ENCODE assay signal across 21 mouse cellular contexts in genomic region chr7:128834894-128835293, GRCm38 (mm10).
DNase-seq lines count a peak whose midpoint lies in the region; ATAC-seq and TF ChIP-seq lines count a peak whose summit lies in the region.
"Had no signal": no experiment of that assay in that cellular context is flagged by ENCODE, and none has a peak within 500 bp of the region (broad histone marks: within the 10 kb centered on the region; RNA-seq: fewer than 3 reads in every experiment).

No protein-coding gene starts in this region.

- 0 out of 2 replicates have a peak overlapping the region, but pooled peaks have one; percentile 14 for H3K4me2 ChIP-seq in intestine, embryonic 15.5 days (replicated peaks)
- no peak overlapping the region for H3K4me2 ChIP-seq in intestine, embryonic 16.5 days (ENCODE audit: low read depth, low read length)
- no peak overlapping the region for H3K4me2 ChIP-seq in liver, embryonic 14.5 days (ENCODE audit: low read depth)
- no peak overlapping the region for H3K4me2 ChIP-seq in liver, embryonic 11.5 days

- H3K36me3 ChIP-seq in intestine, embryonic 15.5 days, result no peaks in the 10 kb centered on the region
- no peaks in the 10 kb centered on the region for H3K36me3 ChIP-seq in intestine, embryonic 16.5 days (ENCODE audit: control insufficient read depth, insufficient read depth, low read length)
- H3K36me3 ChIP-seq in liver, embryonic 14.5 days (replicated peaks; ENCODE audit: control insufficient read depth, insufficient read depth, low read depth), result no peaks in the 10 kb centered on the region
- no peaks in the 10 kb centered on the region for H3K36me3 ChIP-seq in liver, embryonic 11.5 days (ENCODE audit: control insufficient read depth, insufficient read depth, low read length)
- H3K36me3 ChIP-seq: G1E had no signal

- no peaks in the 10 kb centered on the region for H3K9me3 ChIP-seq in intestine, embryonic 15.5 days
- H3K9me3 ChIP-seq in intestine, embryonic 16.5 days (ENCODE audit: control insufficient read depth, low read length), result no peaks in the 10 kb centered on the region
- no peaks in the 10 kb centered on the region for H3K9me3 ChIP-seq in liver, embryonic 14.5 days (ENCODE audit: control insufficient read depth, low read length)
- no peaks in the 10 kb centered on the region for H3K9me3 ChIP-seq in liver, embryonic 11.5 days (ENCODE audit: control insufficient read depth, low read length)
- H3K9me3 ChIP-seq: G1E had no signal

- 32% methylated on average over 7 of the region's 7 CpGs for WGBS in intestine, embryonic 15.5 days
- 34% methylated on average over 7 of the region's 7 CpGs for WGBS in intestine, embryonic 16.5 days
- WGBS in liver, embryonic 14.5 days (ENCODE audit: insufficient replicate concordance), result 41% methylated on average over 7 of the region's 7 CpGs
- 40% methylated on average over 7 of the region's 7 CpGs for WGBS in liver, embryonic 11.5 days

- no peak for TF ChIP-seq CTCF in liver, embryonic 14.5 days (IDR thresholded peaks at IDR 0.05; ENCODE audit: low read depth)

- H3K4me3 ChIP-seq in intestine, embryonic 15.5 days (replicated peaks), result no peak overlapping the region
- H3K4me3 ChIP-seq in intestine, embryonic 16.5 days (ENCODE audit: low read length), result no peak overlapping the region
- no peak overlapping the region for H3K4me3 ChIP-seq in liver, embryonic 14.5 days (ENCODE audit: insufficient read depth in 1 of 2, low read depth in 2 of 2, low read length in 2 of 2)
- no peak overlapping the region for H3K4me3 ChIP-seq in liver, embryonic 11.5 days (ENCODE audit: low read depth, low read length)

- DNase-seq in liver, embryonic 14.5 days (ENCODE audit: low read depth in 3 of 3, low spot score in 3 of 3), result peak in 2 of 3 experiments; percentile 59 to 68
- DNase-seq in liver, embryonic 11.5 days (ENCODE audit: low spot score), result no peak
- DNase-seq in ZHBTc4 (ENCODE audit: low read depth, low spot score), result peak; percentile 12
- DNase-seq in cerebellum, adult 11-12 months, result no peak
- DNase-seq: adrenal gland, adult 2 months; adrenal gland, adult 8-10 months; adrenal gland, postnatal 10 days; adrenal gland, postnatal 14 days; adrenal gland, postnatal 25 days; adrenal gland, postnatal 36 days; B cell, adult 2 months; cerebellum, adult 11 months; cerebellum, adult 18-20 months; cerebellum, adult 2 months; cerebellum, adult 8-10 months had no signal

- no peak for TF ChIP-seq EP300 in liver, embryonic 14.5 days (IDR thresholded peaks at IDR 0.05; ENCODE audit: low read depth)

- ATAC-seq in intestine, embryonic 15.5 days, result no peak
- ATAC-seq in intestine, embryonic 16.5 days, result no peak
- ATAC-seq in liver, embryonic 14.5 days (ENCODE audit: insufficient read depth), result no peak
- ATAC-seq in liver, embryonic 11.5 days (replicated peaks; ENCODE audit: low FRiP score), result no peak
- ATAC-seq: activated CD4-positive, CD25-positive, alpha-beta regulatory T cell, adult 4 months; CD4-positive, CD25-positive, alpha-beta regulatory T cell, adult 4 months; Patski had no signal

- H3K27me3 ChIP-seq in intestine, embryonic 15.5 days (replicated peaks), result no peaks in the 10 kb centered on the region
- H3K27me3 ChIP-seq in intestine, embryonic 16.5 days (replicated peaks; ENCODE audit: control insufficient read depth, insufficient read depth, low read length), result no peaks in the 10 kb centered on the region
- H3K27me3 ChIP-seq in liver, embryonic 14.5 days (ENCODE audit: control insufficient read depth, insufficient read depth, low read length), result no peaks in the 10 kb centered on the region
- H3K27me3 ChIP-seq in liver, embryonic 11.5 days (replicated peaks; ENCODE audit: control insufficient read depth, insufficient read depth, low read length), result no peaks in the 10 kb centered on the region

- no peaks in the 10 kb centered on the region for H3K4me1 ChIP-seq in intestine, embryonic 15.5 days (replicated peaks)
- no peaks in the 10 kb centered on the region for H3K4me1 ChIP-seq in intestine, embryonic 16.5 days (ENCODE audit: control insufficient read depth, insufficient read depth, low read length)
- no peaks in the 10 kb centered on the region for H3K4me1 ChIP-seq in liver, embryonic 14.5 days (replicated peaks; ENCODE audit: control insufficient read depth in 2 of 2, insufficient read depth in 2 of 2, low read length in 1 of 2)
- H3K4me1 ChIP-seq in liver, embryonic 11.5 days (replicated peaks; ENCODE audit: control insufficient read depth, insufficient read depth, low read length), result no peaks in the 10 kb centered on the region

- H3K9ac ChIP-seq in intestine, embryonic 15.5 days, result no peak overlapping the region
- H3K9ac ChIP-seq in intestine, embryonic 16.5 days (ENCODE audit: low read depth, low read length), result no peak overlapping the region
- no peak overlapping the region for H3K9ac ChIP-seq in liver, embryonic 14.5 days (replicated peaks)
- H3K9ac ChIP-seq in liver, embryonic 11.5 days (ENCODE audit: low read depth, low read length), result no peak overlapping the region

- H3K27ac ChIP-seq in intestine, embryonic 15.5 days, result no peak overlapping the region
- no peak overlapping the region for H3K27ac ChIP-seq in intestine, embryonic 16.5 days (ENCODE audit: low read length)
- no peak overlapping the region for H3K27ac ChIP-seq in liver, embryonic 14.5 days
- no peak overlapping the region for H3K27ac ChIP-seq in liver, embryonic 11.5 days (ENCODE audit: low read depth, low read length)

Comparison
In these comparisons a context has a peak if more than half of its experiments do, and no peak if none do; other contexts are left out.
1. DNase-seq: peak in liver, embryonic 14.5 days (2 of 3) and ZHBTc4 (single experiment); none in liver, embryonic 11.5 days (single experiment) and cerebellum, adult 11-12 months (single experiment).